Mouse (Mus musculus): ENCODE measurements at regions not wholly inside any gene's neighbourhood (a gene's known extent, or its start where the extent isn't known, plus 50 kb on each side); places are given as distances from the start of the nearest gene placed in this dataset.
A peak's percentile ranks its signal among the peaks of the same experiment; 100 is the strongest.

DNA sequence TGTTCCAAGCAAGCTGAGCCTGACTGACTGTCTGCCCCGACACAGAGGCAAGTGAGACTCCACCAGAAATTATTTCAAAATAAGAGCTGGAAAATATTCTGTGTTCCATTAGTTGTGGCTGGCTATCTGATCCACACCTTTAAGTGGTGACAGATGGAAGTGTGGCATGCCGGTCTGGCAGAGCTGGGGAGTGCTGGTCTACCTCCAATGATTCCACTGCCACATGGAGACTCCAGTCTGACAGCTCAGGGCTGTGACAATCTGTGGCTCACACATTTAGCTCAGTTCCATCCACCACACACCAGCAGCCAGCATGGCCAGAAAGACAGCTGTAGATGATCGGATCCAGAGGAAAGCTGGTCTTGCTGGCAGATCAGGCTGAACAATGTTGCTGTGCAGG lies 175.3 kb upstream of the Eef2kmt start:
- Histone ChIP-seq H3K36me3 (ENCODE audit: control insufficient read depth, insufficient read depth, low read length, poor library complexity, severe bottlenecking) (no peaks in the 10 kb centered on the region), H3K27me3 (ENCODE audit: control insufficient read depth, insufficient read depth, low read length, poor library complexity, severe bottlenecking) (no peaks in the 10 kb centered on the region)
- DNase-seq (ENCODE audit: low read depth, low spot score): no peak

DNA sequence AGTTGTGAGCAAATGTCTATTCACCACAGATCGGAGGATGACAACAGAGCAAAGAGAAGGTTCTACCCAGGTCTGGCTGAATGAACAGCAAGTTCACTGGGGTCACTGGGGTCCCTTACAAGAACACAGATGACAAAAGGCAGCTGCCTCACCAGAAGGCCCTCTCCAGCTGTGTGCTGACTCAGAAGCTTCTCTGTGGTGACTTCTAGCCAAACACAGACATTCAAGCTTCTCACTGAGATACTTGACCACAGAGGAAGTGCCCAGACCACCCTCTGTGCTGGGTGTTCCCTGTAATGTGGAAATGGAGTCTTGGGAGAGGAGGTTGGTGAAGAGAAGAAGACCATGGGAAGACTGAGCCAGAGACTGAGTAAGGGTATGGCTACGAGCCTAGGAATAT lies 173.7 kb upstream of the Eef2kmt start:
- DNase-seq (ENCODE audit: low read depth, low spot score): no peak
- Histone ChIP-seq H3K36me3 (ENCODE audit: control insufficient read depth, insufficient read depth, low read length, poor library complexity, severe bottlenecking) (no peaks in the 10 kb centered on the region), H3K27me3 (ENCODE audit: control insufficient read depth, insufficient read depth, low read length, poor library complexity, severe bottlenecking) (no peaks in the 10 kb centered on the region)

DNA sequence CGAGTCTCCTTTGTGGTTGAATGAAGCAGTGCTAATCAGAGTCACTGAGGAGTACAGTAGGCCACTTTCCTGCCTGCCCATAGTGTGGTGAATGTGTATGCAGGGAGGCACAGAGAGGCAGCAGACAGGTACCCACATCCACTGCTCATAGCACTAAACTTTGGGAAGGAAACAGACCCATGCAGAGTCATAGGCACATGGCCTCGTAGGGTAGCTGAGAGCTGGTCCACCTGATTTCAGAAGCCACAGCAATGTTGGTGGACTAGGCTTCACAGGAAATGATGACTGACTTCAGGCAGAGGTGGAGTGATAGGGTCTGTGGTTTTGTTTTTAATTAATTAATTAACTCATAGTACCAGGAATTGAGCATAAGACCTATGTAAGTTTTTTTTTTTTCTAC lies 170.1 kb upstream of the Eef2kmt start:
- no peaks in the 10 kb centered on the region for H3K36me3 ChIP-seq (ENCODE audit: control insufficient read depth, insufficient read depth, low read length, poor library complexity, severe bottlenecking)
- DNase-seq (ENCODE audit: low read depth, low spot score): no peak
- H3K27me3 ChIP-seq (ENCODE audit: control insufficient read depth, insufficient read depth, low read length, poor library complexity, severe bottlenecking): no peaks in the 10 kb centered on the region

DNA sequence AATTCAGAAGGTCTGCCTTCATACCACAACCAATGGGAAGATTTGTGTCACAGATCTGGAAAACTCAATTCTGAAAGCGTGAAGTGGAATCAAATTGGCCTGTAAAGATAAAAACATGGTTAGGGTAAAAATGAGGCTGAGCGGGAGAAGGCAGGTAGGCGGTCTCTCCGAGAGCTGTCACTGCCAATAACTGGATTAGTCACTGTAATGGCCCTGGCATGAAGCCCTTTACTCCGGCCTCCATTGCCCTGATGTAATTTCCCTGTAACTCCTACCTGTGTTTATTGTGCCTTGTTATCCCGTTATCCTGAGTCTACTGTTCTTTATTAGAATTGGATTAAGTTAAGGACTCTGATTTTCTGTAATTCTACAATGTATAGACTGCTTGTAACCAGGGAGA lies 166.3 kb upstream of the Eef2kmt start:
- no peaks in the 10 kb centered on the region for H3K36me3 ChIP-seq (ENCODE audit: control insufficient read depth, insufficient read depth, low read length, poor library complexity, severe bottlenecking)
- no peak for DNase-seq (ENCODE audit: low read depth, low spot score)
- no peaks in the 10 kb centered on the region for H3K27me3 ChIP-seq (ENCODE audit: control insufficient read depth, insufficient read depth, low read length, poor library complexity, severe bottlenecking)

DNA sequence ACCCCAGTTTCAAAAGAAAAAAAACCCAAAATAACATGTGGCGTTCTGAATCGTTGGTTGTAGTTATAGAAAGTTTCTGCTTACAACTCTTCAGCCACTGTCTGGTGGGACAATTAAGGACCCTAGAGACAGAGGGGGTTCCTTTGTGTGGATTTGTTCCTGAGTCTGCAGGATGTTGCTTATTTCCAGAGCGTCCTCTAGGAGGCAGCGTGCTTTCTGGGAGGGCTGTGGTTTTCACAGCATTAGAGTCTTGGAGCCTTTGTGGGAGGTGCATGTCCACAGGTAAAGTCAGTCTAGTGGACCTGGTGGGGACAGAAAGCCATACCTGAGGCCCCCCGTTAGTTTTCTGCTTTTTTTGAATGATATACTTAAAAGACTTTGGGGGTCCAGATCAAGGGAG lies 165.8 kb upstream of the Eef2kmt start:
- Histone ChIP-seq H3K27me3 (ENCODE audit: control insufficient read depth, insufficient read depth, low read length, poor library complexity, severe bottlenecking) (no peaks in the 10 kb centered on the region), H3K36me3 (ENCODE audit: control insufficient read depth, insufficient read depth, low read length, poor library complexity, severe bottlenecking) (no peaks in the 10 kb centered on the region)
- no peak for DNase-seq (ENCODE audit: low read depth, low spot score)

DNA sequence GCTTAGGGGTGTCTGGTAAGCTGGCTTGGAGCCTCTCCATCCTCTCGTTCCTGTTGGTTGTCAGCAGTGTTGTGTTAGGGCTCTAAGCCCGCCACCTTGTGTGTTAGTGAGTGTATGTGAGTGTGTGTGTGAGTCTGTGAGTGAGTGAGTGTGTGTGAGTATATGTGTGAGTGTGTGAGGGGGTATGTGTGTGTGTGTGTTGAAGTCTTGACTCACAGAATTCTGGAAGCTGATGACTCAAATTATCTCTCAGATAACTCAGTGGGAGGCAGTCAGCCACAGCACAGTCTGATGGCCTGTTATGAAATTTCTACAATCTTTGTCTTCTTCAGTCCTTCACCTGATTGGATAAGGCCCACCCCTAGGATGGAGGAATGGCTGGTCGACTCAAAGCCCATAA lies 163.7 kb upstream of the Eef2kmt start:
- Histone ChIP-seq H3K36me3 (ENCODE audit: control insufficient read depth, insufficient read depth, low read length, poor library complexity, severe bottlenecking) (no peaks in the 10 kb centered on the region), H3K27me3 (ENCODE audit: control insufficient read depth, insufficient read depth, low read length, poor library complexity, severe bottlenecking) (no peaks in the 10 kb centered on the region)
- DNase-seq (ENCODE audit: low read depth, low spot score): no peak

DNA sequence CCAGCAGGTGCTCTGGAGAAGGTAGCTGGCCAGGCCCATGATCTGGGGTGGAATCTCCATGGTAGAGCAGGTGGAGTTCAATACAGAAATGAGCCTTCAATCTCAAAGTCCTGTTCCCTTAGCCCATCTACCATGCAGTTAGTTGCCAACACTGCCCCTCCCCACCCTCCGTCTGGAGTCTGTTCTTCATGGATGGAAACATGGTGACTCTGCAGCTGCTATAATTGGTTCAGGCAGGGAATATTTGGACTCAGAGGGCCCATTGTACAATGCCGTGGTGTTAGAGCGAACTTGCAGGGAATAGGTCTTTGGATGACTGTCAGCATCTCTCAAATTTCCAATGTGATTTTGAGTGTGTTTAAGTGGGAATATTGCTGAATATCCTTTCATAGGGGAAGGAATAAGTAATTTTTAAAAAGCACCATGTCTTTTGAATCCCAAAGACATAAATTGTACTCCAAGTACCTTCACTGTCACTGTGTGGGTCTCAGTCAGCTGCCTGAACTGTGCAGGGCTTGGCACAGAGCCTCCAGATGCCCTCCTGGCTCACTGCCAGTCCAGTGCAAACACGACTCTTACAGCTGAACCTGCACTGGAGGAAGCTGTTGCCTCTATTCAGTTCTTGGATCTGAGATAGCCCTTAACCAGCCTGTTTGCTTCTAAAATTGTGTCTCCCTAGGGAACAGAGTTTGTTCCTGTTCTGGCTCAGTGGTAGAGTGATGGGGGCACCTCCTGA lies 162.8 kb upstream of the Eef2kmt start:
- no peaks in the 10 kb centered on the region for H3K36me3 ChIP-seq (ENCODE audit: control insufficient read depth, insufficient read depth, low read length, poor library complexity, severe bottlenecking)
- DNase-seq (ENCODE audit: low read depth, low spot score): no peak
- H3K27me3 ChIP-seq (ENCODE audit: control insufficient read depth, insufficient read depth, low read length, poor library complexity, severe bottlenecking): no peaks in the 10 kb centered on the region

DNA sequence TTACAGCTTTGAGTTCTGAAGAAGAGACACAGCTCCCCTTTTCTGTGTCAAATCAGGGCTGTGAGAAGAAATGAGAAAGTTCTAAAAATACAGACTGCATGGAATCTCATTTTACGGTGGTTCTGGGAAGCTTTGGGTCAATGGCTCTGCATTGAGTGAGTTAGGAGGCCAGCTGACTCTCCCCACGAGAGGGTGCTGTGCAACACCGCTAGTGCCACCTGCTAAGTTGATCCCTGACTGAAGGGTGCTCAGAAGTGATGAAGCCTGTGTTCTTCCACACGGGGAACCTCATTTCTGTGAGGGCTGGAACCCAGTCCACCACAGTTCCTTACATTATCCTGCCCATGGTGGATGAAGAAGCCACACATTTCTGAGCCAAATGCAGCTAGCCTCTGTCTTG lies 159.5 kb upstream of the Eef2kmt start:
- H3K27me3 ChIP-seq (ENCODE audit: control insufficient read depth, insufficient read depth, low read length, poor library complexity, severe bottlenecking): no peaks in the 10 kb centered on the region
- DNase-seq (ENCODE audit: low read depth, low spot score): no peak
- H3K36me3 ChIP-seq (ENCODE audit: control insufficient read depth, insufficient read depth, low read length, poor library complexity, severe bottlenecking): no peaks in the 10 kb centered on the region

DNA sequence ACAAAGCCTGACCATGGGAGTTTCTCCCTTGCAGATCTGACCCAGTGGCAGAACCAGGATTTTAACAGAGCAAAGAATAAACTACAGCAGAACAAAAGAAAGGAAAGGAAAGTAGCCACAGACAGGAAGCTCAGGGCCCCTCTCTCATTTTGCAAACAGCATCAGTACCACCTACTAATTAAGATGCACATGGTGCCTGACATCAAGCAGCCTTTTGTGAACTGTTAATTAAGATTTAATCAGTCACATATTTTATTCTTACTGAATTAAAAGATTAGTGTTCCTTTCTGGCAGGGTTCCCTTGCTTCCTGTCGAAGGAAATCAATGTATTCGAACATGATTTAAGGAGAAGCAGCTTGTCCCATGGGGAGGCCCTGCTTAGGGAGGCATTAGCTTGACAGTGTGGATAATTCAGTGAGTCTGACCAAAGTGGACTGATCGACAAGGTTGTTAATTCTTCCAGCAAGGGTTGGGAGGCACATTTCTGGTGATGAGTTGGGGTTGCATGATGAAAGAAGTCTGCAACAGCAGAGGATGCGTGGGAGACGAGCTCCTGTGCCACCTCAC lies 156.1 kb upstream of the Eef2kmt start:
- DNase-seq (ENCODE audit: low read depth, low spot score): no peak
- H3K27me3 ChIP-seq (ENCODE audit: control insufficient read depth, insufficient read depth, low read length, poor library complexity, severe bottlenecking): no peaks in the 10 kb centered on the region

DNA sequence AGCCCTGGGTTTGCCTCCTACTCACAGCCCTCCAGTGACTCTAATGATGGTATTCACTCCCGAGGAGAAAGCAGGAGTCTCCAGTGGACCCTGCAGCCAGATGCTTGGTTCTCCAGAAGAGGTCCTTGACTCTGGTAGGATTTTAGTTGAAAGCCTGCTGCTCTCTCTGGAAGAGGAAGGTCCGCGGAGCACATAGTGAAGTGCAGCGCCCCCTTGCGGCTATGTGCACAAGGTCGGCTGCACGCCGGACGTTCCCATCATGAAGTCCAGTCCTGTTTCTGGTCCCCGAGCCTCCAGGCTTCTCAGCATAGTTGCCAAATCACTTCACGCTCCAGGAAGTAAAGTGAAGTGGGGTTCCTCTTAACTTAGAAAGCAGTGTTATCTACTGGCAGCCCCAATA lies 150.9 kb upstream of the Eef2kmt start:
- Histone ChIP-seq H3K36me3 (ENCODE audit: control insufficient read depth, insufficient read depth, low read length, poor library complexity, severe bottlenecking) (no peaks in the 10 kb centered on the region), H3K27me3 (ENCODE audit: control insufficient read depth, insufficient read depth, low read length, poor library complexity, severe bottlenecking) (no peaks in the 10 kb centered on the region)
- DNase-seq (ENCODE audit: low read depth, low spot score): peak; percentile 36

More for the DNA sequence above, 156.1 kb upstream of the Eef2kmt start:
- no peaks in the 10 kb centered on the region for H3K36me3 ChIP-seq (ENCODE audit: control insufficient read depth, insufficient read depth, low read length, poor library complexity, severe bottlenecking)

DNA sequence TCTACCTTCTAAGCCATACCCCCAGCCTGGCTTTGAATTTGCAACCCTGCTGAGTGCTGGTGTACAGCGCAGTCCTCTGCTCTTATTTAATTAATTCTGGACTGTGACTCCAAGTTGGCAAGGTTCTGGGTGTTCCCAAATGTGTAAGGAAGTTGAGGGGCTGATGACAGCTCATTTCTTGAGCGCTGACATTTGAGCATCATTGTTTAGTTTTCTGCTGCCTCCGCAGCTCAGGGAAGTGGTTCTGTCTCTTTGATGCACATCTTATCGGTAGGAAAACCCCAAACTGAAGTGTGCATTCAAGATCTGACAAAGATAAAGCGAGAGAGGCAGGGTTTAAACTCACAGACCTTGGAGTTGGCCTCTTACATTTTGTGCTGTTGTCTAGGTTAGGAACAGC lies 137.6 kb upstream of the Eef2kmt start:
- DNase-seq (ENCODE audit: low read depth, low spot score): no peak
- Histone ChIP-seq H3K36me3 (ENCODE audit: control insufficient read depth, insufficient read depth, low read length, poor library complexity, severe bottlenecking) (no peaks in the 10 kb centered on the region), H3K27me3 (ENCODE audit: control insufficient read depth, insufficient read depth, low read length, poor library complexity, severe bottlenecking) (no peaks in the 10 kb centered on the region)

DNA sequence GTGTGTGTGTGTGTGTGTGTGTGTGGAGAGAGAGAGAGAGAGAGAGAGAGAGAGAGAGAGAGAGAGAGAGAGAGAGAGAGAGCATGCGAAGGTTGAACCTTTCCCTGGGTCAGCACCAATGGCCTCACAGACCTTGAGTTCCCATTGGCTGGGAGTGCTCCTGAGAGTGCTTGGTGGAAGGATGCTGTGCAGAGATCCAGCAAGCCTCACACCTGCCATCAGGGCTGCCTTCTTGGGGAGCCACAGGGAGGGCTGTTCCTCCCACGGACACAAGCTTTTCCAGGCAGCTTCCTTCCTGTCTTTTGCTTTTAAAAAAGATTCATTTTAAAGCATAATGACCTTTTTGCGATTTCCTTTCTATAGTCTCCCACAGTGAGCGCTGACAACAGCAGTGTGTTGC lies 127.1 kb upstream of the Eef2kmt start:
- H3K27me3 ChIP-seq (ENCODE audit: control insufficient read depth, insufficient read depth, low read length, poor library complexity, severe bottlenecking): no peaks in the 10 kb centered on the region
- no peak for DNase-seq (ENCODE audit: low read depth, low spot score)
- H3K36me3 ChIP-seq (ENCODE audit: control insufficient read depth, insufficient read depth, low read length, poor library complexity, severe bottlenecking): no peaks in the 10 kb centered on the region

DNA sequence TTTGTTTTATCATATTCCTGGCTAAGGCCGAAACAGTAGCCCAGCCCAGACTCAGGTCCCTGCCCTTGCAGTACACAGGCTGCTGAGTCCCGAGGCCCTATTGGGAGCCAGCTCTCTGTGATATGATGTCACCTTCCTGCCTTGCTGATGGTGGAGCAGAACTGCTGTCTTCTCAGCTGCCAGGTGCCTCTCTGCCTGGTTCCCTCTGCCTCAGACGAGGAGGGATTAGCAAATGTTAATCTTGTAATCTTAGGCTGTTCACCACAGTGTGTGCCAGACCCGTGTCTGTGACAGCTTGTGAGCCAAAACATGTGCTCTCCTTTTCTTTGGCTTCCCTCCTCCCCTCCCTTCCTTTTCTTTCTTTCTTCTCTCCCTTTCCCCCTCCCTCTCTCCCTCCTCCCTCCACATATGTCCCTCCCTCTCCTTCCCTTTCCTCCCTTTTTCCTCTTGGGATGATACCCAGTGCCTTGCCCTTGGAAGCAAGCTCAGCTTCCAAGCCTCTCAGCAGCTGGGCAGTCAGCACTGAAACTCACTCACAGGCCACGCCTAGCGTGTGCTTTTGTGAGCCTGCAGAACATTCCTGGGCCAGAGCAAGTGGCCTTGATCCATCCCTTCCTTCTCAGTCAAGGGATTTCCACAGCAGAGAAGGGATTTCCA lies 126.6 kb upstream of the Eef2kmt start:
- no peaks in the 10 kb centered on the region for H3K36me3 ChIP-seq (ENCODE audit: control insufficient read depth, insufficient read depth, low read length, poor library complexity, severe bottlenecking)
- H3K27me3 ChIP-seq (ENCODE audit: control insufficient read depth, insufficient read depth, low read length, poor library complexity, severe bottlenecking): no peaks in the 10 kb centered on the region
- DNase-seq (ENCODE audit: low read depth, low spot score): no peak

DNA sequence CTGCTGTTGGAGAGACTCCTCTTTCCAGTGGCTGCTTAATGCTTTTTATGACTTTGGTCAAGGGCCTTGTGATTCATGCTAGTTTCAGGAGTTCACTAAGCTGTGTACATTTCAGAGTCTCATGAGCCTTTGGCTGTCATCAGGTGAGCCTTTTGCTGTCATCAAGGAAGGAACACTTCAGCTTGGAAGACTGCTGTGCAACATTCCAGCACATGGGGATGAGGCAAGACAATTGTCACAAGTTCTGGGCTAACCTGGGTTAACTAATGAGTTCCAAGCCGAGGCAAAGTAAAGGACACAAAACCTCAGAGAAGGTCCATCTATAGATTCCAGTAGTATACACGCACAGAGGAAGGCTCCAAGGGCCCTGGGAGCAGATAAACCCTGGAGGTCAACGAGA lies 124.8 kb upstream of the Eef2kmt start:
- DNase-seq (ENCODE audit: low read depth, low spot score): no peak
- no peaks in the 10 kb centered on the region for H3K36me3 ChIP-seq (ENCODE audit: control insufficient read depth, insufficient read depth, low read length, poor library complexity, severe bottlenecking)
- H3K27me3 ChIP-seq (ENCODE audit: control insufficient read depth, insufficient read depth, low read length, poor library complexity, severe bottlenecking): no peaks in the 10 kb centered on the region

DNA sequence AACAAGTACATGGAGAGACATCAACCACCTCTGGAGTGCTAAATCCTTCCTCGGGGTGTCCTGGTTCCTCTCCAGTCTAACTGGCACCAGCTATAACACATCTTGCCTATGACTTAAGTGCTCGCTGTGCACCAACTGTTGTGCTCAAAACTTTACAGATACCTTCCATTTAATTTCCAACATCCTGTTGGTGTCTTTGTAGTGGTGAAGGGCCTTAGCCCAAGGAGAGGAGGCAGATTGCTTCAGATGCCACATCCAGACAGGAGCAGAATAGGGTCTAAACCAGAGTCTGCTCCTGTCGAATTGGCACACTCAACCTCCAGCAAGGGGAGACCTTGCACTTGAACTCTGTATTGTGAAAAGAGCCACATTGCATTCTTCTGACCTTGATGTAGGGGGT lies 121.2 kb upstream of the Eef2kmt start:
- Histone ChIP-seq H3K27me3 (ENCODE audit: control insufficient read depth, insufficient read depth, low read length, poor library complexity, severe bottlenecking) (no peaks in the 10 kb centered on the region), H3K36me3 (ENCODE audit: control insufficient read depth, insufficient read depth, low read length, poor library complexity, severe bottlenecking) (no peaks in the 10 kb centered on the region)
- DNase-seq (ENCODE audit: low read depth, low spot score): no peak

Measured in splenic B cell, adult 2 months (primary cell).